16 mouse cellular contexts compared by ENCODE assay signal in genomic region chr9:71496637-71497036, GRCm38 (mm10). TPM values are rescaled to one million over a fixed set of nuclear protein-coding genes. Genes with fewer than 3 reads are reported as not detected.
DNase-seq lines count a peak whose midpoint lies in the region; ATAC-seq lines count a peak whose summit lies in the region.
"Had no signal": no experiment of that assay in that cellular context is flagged by ENCODE, and none has a peak within 500 bp of the region (broad histone marks: within the 10 kb centered on the region; RNA-seq: fewer than 3 reads in every experiment).

No protein-coding gene starts in this region.

- H3K4me3 ChIP-seq in embryonic facial prominence, embryonic 15.5 days (replicated peaks): no peak overlapping the region
- no peak overlapping the region for H3K4me3 ChIP-seq in forebrain, embryonic 10.5 days
- H3K4me3 ChIP-seq: liver, embryonic 15.5 days had no signal

- H3K27ac ChIP-seq in embryonic facial prominence, embryonic 15.5 days (replicated peaks): no peak overlapping the region
- no peak overlapping the region for H3K27ac ChIP-seq in forebrain, embryonic 10.5 days
- H3K27ac ChIP-seq: liver, embryonic 15.5 days had no signal

- peak; percentile 67 for DNase-seq in 3134 (ENCODE audit: extremely low read depth, insufficient read length, low spot score)
- DNase-seq in kidney, adult 9 months: peak; percentile 54
- DNase-seq in kidney, postnatal 4 days: peak; percentile 43 to 65
- no peak for DNase-seq in forebrain, embryonic 10.5 days (ENCODE audit: extremely low spot score, low spot score)
- DNase-seq in urinary bladder, postnatal 10 days (ENCODE audit: low spot score): no peak
- no peak for DNase-seq in adipocyte (ENCODE audit: low spot score)
- no peak for DNase-seq in lung, adult 18-20 months
- DNase-seq: adrenal gland, adult 8-10 months; cerebellum, adult 2 months; gastrocnemius, postnatal 25 days; heart, postnatal 36 days; left cerebral cortex, postnatal 4 days; right cerebral cortex, postnatal 14 days had no signal

- no peak overlapping the region for H3K9ac ChIP-seq in embryonic facial prominence, embryonic 15.5 days
- H3K9ac ChIP-seq: liver, embryonic 15.5 days had no signal

- no peaks in the 10 kb centered on the region for H3K36me3 ChIP-seq in embryonic facial prominence, embryonic 15.5 days
- H3K36me3 ChIP-seq in forebrain, embryonic 10.5 days (replicated peaks): no peaks in the 10 kb centered on the region
- H3K36me3 ChIP-seq: liver, embryonic 15.5 days had no signal

- ATAC-seq in embryonic facial prominence, embryonic 15.5 days (ENCODE audit: insufficient number of reproducible peaks, low FRiP score, low TSS enrichment, low read depth): peak; percentile 29

- H3K4me1 ChIP-seq in embryonic facial prominence, embryonic 15.5 days: peaks cover 9% of the 10 kb centered on the region; the same call in 1 of the 2 replicates
- H3K4me1 ChIP-seq in forebrain, embryonic 10.5 days: peaks cover 15% of the 10 kb centered on the region
- H3K4me1 ChIP-seq: liver, embryonic 15.5 days had no signal

- H3K27me3 ChIP-seq in embryonic facial prominence, embryonic 15.5 days: no peaks in the 10 kb centered on the region
- H3K27me3 ChIP-seq in forebrain, embryonic 10.5 days (ENCODE audit: poor library complexity, severe bottlenecking): no peaks in the 10 kb centered on the region
- H3K27me3 ChIP-seq: liver, embryonic 15.5 days had no signal

- H3K4me2 ChIP-seq in embryonic facial prominence, embryonic 15.5 days (replicated peaks): no peak overlapping the region
- H3K4me2 ChIP-seq: heart, embryonic 11.5 days; liver, embryonic 15.5 days had no signal

- H3K9me3 ChIP-seq in embryonic facial prominence, embryonic 15.5 days (replicated peaks): no peaks in the 10 kb centered on the region
- H3K9me3 ChIP-seq in forebrain, embryonic 10.5 days: no peaks in the 10 kb centered on the region
- H3K9me3 ChIP-seq: liver, embryonic 15.5 days had no signal

- WGBS in embryonic facial prominence, embryonic 15.5 days: 30% methylated on average over 2 of the region's 2 CpGs
- WGBS in forebrain, embryonic 10.5 days: 48% methylated on average over 2 of the region's 2 CpGs

RNA-seq across cellular contexts. Expression of gene Polr2m, which starts 10.9 kb away (rescaled TPM):
- polyA plus RNA-seq in embryonic facial prominence, embryonic 15.5 days (2015; fragmentation: Nextera tagmentation; extraction: Ambion mirVana): 373 and 378 TPM in 2 replicates
- 570 and 573 TPM in 2 replicates for polyA plus RNA-seq in forebrain, embryonic 10.5 days (2016; fragmentation: Nextera tagmentation; extraction: Ambion mirVana)

Comparison
In these comparisons a context has a peak if more than half of its experiments do, and no peak if none do; other contexts are left out.
1. DNase-seq: peak in 3134 (single experiment), kidney, adult 9 months (single experiment) and kidney, postnatal 4 days (2 of 2); none in forebrain, embryonic 10.5 days (single experiment), urinary bladder, postnatal 10 days (single experiment), adipocyte (single experiment) and lung, adult 18-20 months (0 of 2).